Comparison of ENCODE assay signal across 13 mouse cellular contexts in the genomic region with DNA sequence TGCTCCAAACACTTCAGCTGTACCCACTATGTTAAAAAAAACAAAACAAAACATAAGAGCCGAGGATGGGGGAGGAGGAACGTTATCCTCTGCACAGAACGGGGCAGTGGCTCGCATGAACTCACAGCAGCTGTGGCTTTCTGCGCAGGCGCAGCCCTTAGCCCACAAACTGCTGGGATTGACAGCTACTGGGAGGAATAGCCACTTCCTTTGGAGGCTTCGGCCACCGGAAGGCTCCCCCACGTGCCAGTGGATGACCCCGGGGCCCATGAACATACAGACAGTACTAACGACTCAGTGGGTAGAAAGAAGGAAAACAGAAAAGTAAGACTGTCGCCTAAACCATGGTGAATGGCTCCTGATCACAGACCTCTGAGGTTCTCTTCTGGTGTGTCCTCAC. TPM values are rescaled to one million over a fixed set of nuclear protein-coding genes. Genes with fewer than 3 reads are reported as not detected.
DNase-seq lines count a peak whose midpoint lies in the region; ATAC-seq and TF ChIP-seq lines count a peak whose summit lies in the region.
"Had no signal": no experiment of that assay in that cellular context is flagged by ENCODE, and none has a peak within 500 bp of the region (broad histone marks: within the 10 kb centered on the region; RNA-seq: fewer than 3 reads in every experiment).

No protein-coding gene starts in this region.

- intact Hi-C loops in heart, postnatal 25 days (cut with DNase I): no loop called here
- intact Hi-C loops in left cerebral cortex, adult 2 months (cut with DNase I): loop anchor here (5.0 kb wide), 1 partner anchor 73 kb away; no protein-coding TSS in a partner anchor
- intact Hi-C loops in left cerebral cortex, postnatal 25 days (cut with DNase I): no loop called here

- no peak for TF ChIP-seq CTCF in left cerebral cortex, adult 2 months (IDR thresholded peaks at IDR 0.05)

- peak; percentile 64 for ATAC-seq in common myeloid progenitor, adult 5-6 weeks (replicated peaks; ENCODE audit: low read depth, poor library complexity, severe bottlenecking)
- ATAC-seq in inflammation-experienced regulatory T-cells, adult 6 months: peak; percentile 52

- DNase-seq in heart, adult 11 months: peak; percentile 94
- no peak for DNase-seq in heart, postnatal 25 days (ENCODE audit: low spot score)
- DNase-seq in left cerebral cortex, adult 2 months (ENCODE audit: extremely low spot score in 1 of 2, low spot score in 2 of 2): no peak
- DNase-seq in left cerebral cortex, postnatal 25 days (ENCODE audit: low spot score in 2 of 2): no peak
- DNase-seq in adrenal gland, adult 18-20 months (ENCODE audit: low spot score in 2 of 2): no peak
- DNase-seq in cerebellum, adult 9-10 months: no peak
- DNase-seq: adrenal gland, adult 8-10 months; B cell, adult 2 months; embryo, embryonic 11 days; thymus, postnatal 25 days had no signal

- H3K27ac ChIP-seq in left cerebral cortex, adult 2 months: peak overlapping the region; percentile 44
- H3K27ac ChIP-seq: hindbrain, embryonic 14.5 days had no signal

- no peak overlapping the region for H3K4me3 ChIP-seq in left cerebral cortex, adult 2 months

RNA-seq across cellular contexts. Expression of a gene that starts 34.3 kb away (rescaled TPM):
- total RNA-seq in heart, postnatal 25 days (2021): 10 to 100 TPM; 78.4 to 85.9 TPM
- total RNA-seq in left cerebral cortex, adult 2 months (2021): 10 to 100 TPM; 21.4 to 22.1 TPM
- total RNA-seq in left cerebral cortex, postnatal 25 days (2021): 10 to 100 TPM; 17.7 to 19.7 TPM
- 62.6 and 89.9 TPM in 2 replicates for total RNA-seq in common myeloid progenitor, adult 5-6 weeks (2017)
- 100 to 1,000 TPM in 2 of 3 experiments, 10 to 100 TPM in 1; 90.3 to 147 (median 141) TPM for polyA plus RNA-seq in inflammation-experienced regulatory T-cells, adult 6 months (2017; shearing (Covaris generic))
- 10 to 100 TPM; 51.5 to 73.9 TPM for total RNA-seq in adrenal gland, adult 18-20 months (2021)
